Mouse (Mus musculus) heart, adult 18-20 months (tissue): ENCODE data around the gene Pth2. TPM values are rescaled to one million over a fixed set of nuclear protein-coding genes. Genes with fewer than 3 reads are reported as not detected.

ENCODE experiments used
- DNase-seq, 2 experiments: peaks; one replicate each; pipeline ENCODE4 v3.0.0; 2021 to 2022; ENCODE audit warnings: mixed read lengths in 1 of 2
- total RNA-seq, 2 experiments: library from RNA; stranded (reverse); gene quantifications; 2 replicates each; pipeline ENCODE4 v1.2.3; 2021

Pth2 gene
- total RNA-seq, 2 experiments from 2014 or later = not detected

GRCm38 (mm10) chr7:45153586-45153985, 27.2 kb upstream of the Pth2 start:
- no peak for DNase-seq

- DNase-seq = peak; percentile 98
Observed at GRCm38 (mm10) chr7:45154096-45154992, 26.5 kb upstream of the Pth2 start, which contains the start of the genes Pih1d1 and Aldh16a1. Gene Pih1d1, plus strand, starts transcription at chr7:45154303. Gene Aldh16a1, minus strand, starts transcription at chr7:45154584.

- DNase-seq = peak in 1 of 2 experiments; percentile 47
Observed at GRCm38 (mm10) chr7:45154993-45155514, 25.7 kb upstream of the Pth2 start.

GRCm38 (mm10) chr7:45155590-45155989, 25.2 kb upstream of the Pth2 start:
- no peak for DNase-seq

GRCm38 (mm10) chr7:45156206-45156605, 24.6 kb upstream of the Pth2 start:
- DNase-seq = no peak

GRCm38 (mm10) chr7:45157459-45157858, 23.3 kb upstream of the Pth2 start:
- no peak for DNase-seq

- no peak for DNase-seq
Observed at GRCm38 (mm10) chr7:45158991-45159390, 21.8 kb upstream of the Pth2 start.

GRCm38 (mm10) chr7:45160316-45160800, 20.4 kb upstream of the Pth2 start:
- no peak for DNase-seq

- no peak for DNase-seq
Observed at GRCm38 (mm10) chr7:45160866-45161265, 19.9 kb upstream of the Pth2 start.

- DNase-seq = peak; percentile 89 to 95
Observed at GRCm38 (mm10) chr7:45161612-45162473, 19.0 kb upstream of the Pth2 start.

- DNase-seq = no peak
Observed at GRCm38 (mm10) chr7:45162551-45162950, 18.2 kb upstream of the Pth2 start.

- DNase-seq = no peak
Observed at GRCm38 (mm10) chr7:45162996-45163615, 17.7 kb upstream of the Pth2 start.

GRCm38 (mm10) chr7:45163735-45164490, 16.9 kb upstream of the Pth2 start, which contains the start of gene Slc17a7:
Gene Slc17a7, plus strand, starts transcription at chr7:45163949.
- DNase-seq = no peak

GRCm38 (mm10) chr7:45164833-45165232, 16.0 kb upstream of the Pth2 start:
- peak in 1 of 2 experiments; percentile 38 for DNase-seq

GRCm38 (mm10) chr7:45165701-45166100, 15.1 kb upstream of the Pth2 start:
- no peak for DNase-seq

GRCm38 (mm10) chr7:45166950-45167401, 13.8 kb upstream of the Pth2 start:
- DNase-seq = no peak

- DNase-seq = no peak
Observed at GRCm38 (mm10) chr7:45167761-45168445, 12.9 kb upstream of the Pth2 start.

- no peak for DNase-seq
Observed at GRCm38 (mm10) chr7:45168656-45169055, 12.1 kb upstream of the Pth2 start.

- DNase-seq = no peak
Observed at GRCm38 (mm10) chr7:45169495-45169894, 11.3 kb upstream of the Pth2 start.

GRCm38 (mm10) chr7:45172974-45173373, 7.8 kb upstream of the Pth2 start:
- peak in 1 of 2 experiments; percentile 29 for DNase-seq
